Mouse (Mus musculus) lung, postnatal 0 days (tissue): Measurements from ENCODE around the gene Fxyd2. TPM values are rescaled to one million over a fixed set of nuclear protein-coding genes. Genes with fewer than 3 reads are reported as not detected.

ENCODE experiments used
- ATAC-seq: fragments of 200-750 bp; cut with Nextera tagmentation; 2 replicates; pipeline ENCODE4 v1.8.0; 2017; ENCODE audit warnings: moderate library complexity
- DNase-seq: peaks from one replicate; pipeline ENCODE4 v3.0.0-alpha.2; 2016; ENCODE audit warnings: low spot score
- H3K27ac ChIP-seq: fragments of 300-500 bp; sonication (generic); 2 replicates; pipeline ENCODE4 v1.5.1; 2014; ENCODE audit warnings: antibody characterized with exemption, mild to moderate bottlenecking, low read length, mixed read lengths
- H3K27me3 ChIP-seq: fragments of 300-500 bp; sonication (generic); replicated peaks from 2 replicates; pipeline ENCODE4 v1.6.1; 2014; ENCODE audit warnings: low read length, mixed read lengths; ENCODE audit not compliant: insufficient read depth
- H3K36me3 ChIP-seq: fragments of 300-500 bp; sonication (generic); 2 replicates; pipeline ENCODE4 v1.6.1; 2014; ENCODE audit warnings: low read length, mixed read lengths; ENCODE audit not compliant: insufficient read depth
- H3K4me1 ChIP-seq: fragments of 300-500 bp; sonication (generic); 2 replicates; pipeline ENCODE4 v1.6.1; 2014; ENCODE audit warnings: antibody characterized with exemption, low read depth, low read length, mixed read lengths; ENCODE audit not compliant: insufficient read depth
- H3K4me2 ChIP-seq: fragments of 300-500 bp; sonication (generic); replicated peaks from 2 replicates; pipeline ENCODE4 v1.6.1; 2014; ENCODE audit warnings: low read depth, mild to moderate bottlenecking, low read length, moderate library complexity, mixed read lengths
- H3K4me3 ChIP-seq: fragments of 300-500 bp; sonication (generic); 2 replicates; pipeline ENCODE4 v1.5.1; 2014; ENCODE audit warnings: low read depth, low read length
- H3K9ac ChIP-seq: fragments of 300-500 bp; sonication (generic); replicated peaks from 2 replicates; pipeline ENCODE4 v1.6.1; 2014; ENCODE audit warnings: low read depth, mild to moderate bottlenecking
- H3K9me3 ChIP-seq: fragments of 300-500 bp; sonication (generic); 2 replicates; pipeline ENCODE4 v1.6.1; 2016; ENCODE audit warnings: low read length, mixed read lengths
- CTCF ChIP-seq: IDR thresholded peaks from 2 replicates; pipeline ENCODE4 v1.5.1; 2016; ENCODE audit warnings: antibody characterized with exemption, mild to moderate bottlenecking
- EP300 ChIP-seq: IDR thresholded peaks from 2 replicates; pipeline ENCODE4 v1.6.1; 2016; ENCODE audit warnings: antibody characterized with exemption, mild to moderate bottlenecking, control low read depth
- WGBS: fragments of 180-500 bp; shearing (Covaris S2); extraction: QIAGEN DNeasy Blood & Tissue Kit; methylation state at CpG from one replicate; pipeline ENCODE4 v1.1.7; 2014; 5-methylcytosine and 5-hydroxymethylcytosine counted together
- polyA plus RNA-seq: library from polyadenylated mRNA; unstranded; fragments of >200 nt; fragmentation: Nextera tagmentation; extraction: Ambion mirVana; gene quantifications from 2 replicates; pipeline ENCODE4 v1.2.1, GENCODE M21; 2015

Fxyd2 gene
- polyA plus RNA-seq, 1 experiment from 2014 or later = 1.2 TPM

- no peak overlapping the region for H3K4me3 ChIP-seq
- DNase-seq (no peak), ATAC-seq (no peak)
- no peak overlapping the region for H3K27ac ChIP-seq
- H3K9me3 ChIP-seq = no peaks in the 10 kb centered on the region
- H3K27me3 ChIP-seq = 0 out of 2 replicates have a peak, but pooled peaks cover 6% of the 10 kb centered on the region
- no peak overlapping the region for H3K4me2 ChIP-seq
- WGBS = 85% methylated on average over 6 of the region's 6 CpGs
- H3K36me3 ChIP-seq = no peaks in the 10 kb centered on the region
- TF ChIP-seq EP300 = no peak
- no peak for TF ChIP-seq CTCF
- no peak overlapping the region for H3K9ac ChIP-seq
- no peaks in the 10 kb centered on the region for H3K4me1 ChIP-seq
Measured at GRCm38 (mm10) chr9:45374988-45375502, 24.4 kb upstream of the Fxyd2 start.

GRCm38 (mm10) chr9:45376427-45376826, 23.0 kb upstream of the Fxyd2 start:
- ATAC-seq (no peak), DNase-seq (no peak)
- no peak overlapping the region for H3K27ac ChIP-seq
- no peak overlapping the region for H3K4me3 ChIP-seq
- TF ChIP-seq EP300 (no peak), CTCF (no peak)
- H3K27me3 ChIP-seq = no peaks in the 10 kb centered on the region
- H3K36me3 ChIP-seq = no peaks in the 10 kb centered on the region
- H3K4me1 ChIP-seq = no peaks in the 10 kb centered on the region
- no peak overlapping the region for H3K4me2 ChIP-seq
- H3K9me3 ChIP-seq = no peaks in the 10 kb centered on the region
- WGBS = 31% methylated on average over 4 of the region's 4 CpGs
- H3K9ac ChIP-seq = no peak overlapping the region

- Histone ChIP-seq H3K27me3 (no peaks in the 10 kb centered on the region), H3K4me1 (no peaks in the 10 kb centered on the region), H3K4me3 (no peak overlapping the region), H3K4me2 (no peak overlapping the region), H3K36me3 (no peaks in the 10 kb centered on the region), H3K27ac (no peak overlapping the region), H3K9me3 (no peaks in the 10 kb centered on the region), H3K9ac (no peak overlapping the region)
- no peak for ATAC-seq
- TF ChIP-seq CTCF (no peak), EP300 (no peak)
- peak; percentile 18 for DNase-seq
- WGBS = 44% methylated on average over 2 of the region's 2 CpGs
Measured at GRCm38 (mm10) chr9:45376883-45377282, 22.6 kb upstream of the Fxyd2 start.

GRCm38 (mm10) chr9:45380411-45381251, 18.8 kb upstream of the Fxyd2 start:
- whole genome bisulfite sequencing = 59% methylated on average over 10 of the region's 10 CpGs
- Histone ChIP-seq H3K4me1 (no peaks in the 10 kb centered on the region), H3K4me3 (no peak overlapping the region), H3K9ac (no peak overlapping the region), H3K27me3 (no peaks in the 10 kb centered on the region), H3K36me3 (no peaks in the 10 kb centered on the region), H3K27ac (no peak overlapping the region), H3K4me2 (no peak overlapping the region), H3K9me3 (no peaks in the 10 kb centered on the region)
- no peak for TF ChIP-seq CTCF
- no peak for TF ChIP-seq EP300
- ATAC-seq (no peak), DNase-seq (no peak)

- DNase-seq (no peak), ATAC-seq (no peak)
- Histone ChIP-seq H3K4me3 (no peak overlapping the region), H3K4me1 (no peaks in the 10 kb centered on the region), H3K27me3 (no peaks in the 10 kb centered on the region), H3K27ac (no peak overlapping the region), H3K36me3 (no peaks in the 10 kb centered on the region), H3K9ac (no peak overlapping the region), H3K9me3 (no peaks in the 10 kb centered on the region), H3K4me2 (no peak overlapping the region)
- no peak for TF ChIP-seq EP300
- no peak for TF ChIP-seq CTCF
- WGBS = 61% methylated on average over 5 of the region's 5 CpGs
Measured at GRCm38 (mm10) chr9:45382336-45382735, 17.1 kb upstream of the Fxyd2 start.

GRCm38 (mm10) chr9:45382834-45383233, 16.6 kb upstream of the Fxyd2 start:
- DNase-seq (no peak), ATAC-seq (no peak)
- WGBS = 83% methylated on average over 5 of the region's 5 CpGs
- H3K27me3 ChIP-seq = no peaks in the 10 kb centered on the region
- H3K9me3 ChIP-seq = no peaks in the 10 kb centered on the region
- H3K9ac ChIP-seq = no peak overlapping the region
- no peaks in the 10 kb centered on the region for H3K36me3 ChIP-seq
- no peaks in the 10 kb centered on the region for H3K4me1 ChIP-seq
- TF ChIP-seq EP300 = no peak
- no peak for TF ChIP-seq CTCF
- no peak overlapping the region for H3K4me2 ChIP-seq
- no peak overlapping the region for H3K4me3 ChIP-seq
- no peak overlapping the region for H3K27ac ChIP-seq
